Mouse (Mus musculus): Measurements from ENCODE around the gene Nfya. TPM values are rescaled to one million over a fixed set of nuclear protein-coding genes. Genes with fewer than 3 reads are reported as not detected.

Gene Nfya
- polyA plus RNA-seq, 1 experiment from 2014 or later, result 9.0 TPM

DNA sequence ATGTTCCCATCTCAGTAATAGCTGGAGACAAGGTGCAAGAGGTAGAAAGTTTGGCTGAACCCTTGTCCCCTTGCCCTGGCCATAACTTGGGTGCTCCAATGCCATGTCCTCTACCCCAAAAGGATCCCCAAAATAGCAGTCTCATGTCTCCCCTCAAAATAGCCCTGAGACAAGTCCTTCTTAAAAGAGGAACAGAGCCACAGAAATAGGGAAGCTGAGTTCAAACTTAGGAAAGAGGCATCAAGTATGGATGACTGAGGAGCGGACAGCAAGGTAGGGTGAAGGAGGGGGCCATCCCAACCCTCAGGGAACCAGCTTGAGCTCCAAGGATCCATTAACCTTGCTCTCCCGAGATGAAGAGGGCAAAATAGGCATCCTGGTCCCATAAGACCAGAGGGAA is 62.4 kb downstream of the Nfya start:
- WGBS, result 79% methylated on average over 2 of the region's 2 CpGs
- no peak overlapping the region for H3K4me2 ChIP-seq (ENCODE audit: low read depth, low read length)
- H3K27ac ChIP-seq (ENCODE audit: low read length), result no peak overlapping the region

DNA sequence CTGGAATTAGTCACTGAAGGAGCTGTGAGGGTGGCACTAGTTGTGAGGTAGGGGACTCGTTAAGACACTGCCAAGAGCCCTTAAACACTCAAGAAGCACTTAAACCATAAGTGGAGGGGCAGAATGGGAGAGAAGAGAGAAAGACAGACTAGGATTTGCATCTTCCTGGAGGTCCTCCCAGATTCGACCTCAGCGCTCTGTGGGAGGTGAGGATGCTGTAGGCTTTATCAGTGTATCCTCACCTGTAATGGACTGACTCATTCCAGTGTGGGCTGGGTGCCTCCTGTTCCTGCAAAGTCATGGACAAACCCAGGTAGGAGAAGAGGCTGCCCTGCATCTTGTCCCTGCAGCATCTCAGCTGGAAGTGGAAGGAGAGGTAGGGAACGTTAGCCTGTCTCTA is 62.9 kb downstream of the Nfya start:
- 61% methylated on average over 4 of the region's 4 CpGs for WGBS
- no peak overlapping the region for H3K4me2 ChIP-seq (ENCODE audit: low read depth, low read length)
- no peak overlapping the region for H3K4me3 ChIP-seq (ENCODE audit: low read length)
- H3K36me3 ChIP-seq (ENCODE audit: control insufficient read depth, insufficient read depth), result no peaks in the 10 kb centered on the region
- H3K4me1 ChIP-seq (ENCODE audit: control insufficient read depth, insufficient read depth, low read length), result no peaks in the 10 kb centered on the region
- no peaks in the 10 kb centered on the region for H3K27me3 ChIP-seq (ENCODE audit: control insufficient read depth, insufficient read depth, low read length)
- no peak overlapping the region for H3K9ac ChIP-seq (ENCODE audit: low read length)
- no peak overlapping the region for H3K27ac ChIP-seq (ENCODE audit: low read length)
- no peak for ATAC-seq (replicated peaks; ENCODE audit: extremely low read depth, insufficient read depth, low FRiP score)
- H3K9me3 ChIP-seq (replicated peaks; ENCODE audit: control insufficient read depth, low read length), result no peaks in the 10 kb centered on the region

More for the DNA sequence above, 62.4 kb downstream of the Nfya start:
- H3K36me3 ChIP-seq (ENCODE audit: control insufficient read depth, insufficient read depth), result no peaks in the 10 kb centered on the region
- no peaks in the 10 kb centered on the region for H3K4me1 ChIP-seq (ENCODE audit: control insufficient read depth, insufficient read depth, low read length)
- ATAC-seq (replicated peaks; ENCODE audit: extremely low read depth, insufficient read depth, low FRiP score), result no peak
- no peaks in the 10 kb centered on the region for H3K9me3 ChIP-seq (replicated peaks; ENCODE audit: control insufficient read depth, low read length)
- H3K9ac ChIP-seq (ENCODE audit: low read length), result no peak overlapping the region
- H3K4me3 ChIP-seq (ENCODE audit: low read length), result no peak overlapping the region
- H3K27me3 ChIP-seq (ENCODE audit: control insufficient read depth, insufficient read depth, low read length), result no peaks in the 10 kb centered on the region

DNA sequence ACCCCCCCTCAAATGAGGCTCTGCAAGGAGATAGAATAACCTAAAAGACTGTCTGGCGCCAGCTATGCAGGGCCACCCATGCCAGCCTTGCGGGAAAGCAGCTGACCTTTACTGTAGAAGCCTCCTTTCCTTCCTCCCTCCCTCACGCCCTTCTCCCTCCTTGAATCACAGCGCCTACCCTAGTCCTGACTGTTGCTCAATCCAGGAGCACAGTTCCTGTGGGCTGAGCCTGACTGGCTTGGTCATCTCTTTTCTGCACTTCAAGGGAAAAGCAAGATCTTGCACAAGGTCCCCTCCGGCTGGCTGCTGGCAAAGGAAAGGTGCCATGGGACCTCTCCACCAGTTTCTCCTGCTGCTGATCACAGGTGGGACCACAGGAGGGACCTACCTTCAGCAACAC is 63.5 kb downstream of the Nfya start, which contains the start of gene Trem2:
TSS of gene Trem2 (plus strand) at position 171 of the 400 bp plus-strand sequence.
- WGBS, result 66% methylated on average over 5 of the region's 5 CpGs
- no peaks in the 10 kb centered on the region for H3K27me3 ChIP-seq (ENCODE audit: control insufficient read depth, insufficient read depth, low read length)
- H3K4me3 ChIP-seq (ENCODE audit: low read length), result no peak within 1 kb of the TSS
- no peaks in the 10 kb centered on the region for H3K4me1 ChIP-seq (ENCODE audit: control insufficient read depth, insufficient read depth, low read length)
- no peak for ATAC-seq (replicated peaks; ENCODE audit: extremely low read depth, insufficient read depth, low FRiP score)
- H3K27ac ChIP-seq (ENCODE audit: low read length), result no peak within 1 kb of the TSS
- no peak within 1 kb of the TSS for H3K4me2 ChIP-seq (ENCODE audit: low read depth, low read length)
- H3K36me3 ChIP-seq (ENCODE audit: control insufficient read depth, insufficient read depth), result no peaks in the 10 kb centered on the region
- no peak within 1 kb of the TSS for H3K9ac ChIP-seq (ENCODE audit: low read length)
- H3K9me3 ChIP-seq (replicated peaks; ENCODE audit: control insufficient read depth, low read length), result no peaks in the 10 kb centered on the region

DNA sequence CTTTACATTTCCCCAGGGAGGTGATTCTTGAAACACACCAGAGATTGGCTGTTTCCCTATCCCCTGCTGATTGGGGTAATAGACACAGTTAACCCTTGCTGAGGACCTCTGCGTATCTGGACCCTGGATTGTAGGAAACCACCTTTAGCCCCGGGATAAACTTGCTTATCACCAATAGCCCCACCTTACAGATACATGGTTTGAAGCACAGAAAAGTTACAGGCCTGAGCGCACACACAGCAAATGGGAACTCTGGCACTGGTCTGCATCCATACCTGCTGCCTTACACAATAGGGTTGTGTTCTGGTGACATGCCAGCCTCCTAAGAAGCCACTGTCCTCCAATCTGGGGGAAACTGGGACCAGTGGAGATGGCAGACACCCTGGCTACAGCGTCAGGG is 63.9 kb downstream of the Nfya start:
- Histone ChIP-seq H3K9me3 (replicated peaks; ENCODE audit: control insufficient read depth, low read length) (no peaks in the 10 kb centered on the region), H3K27me3 (ENCODE audit: control insufficient read depth, insufficient read depth, low read length) (no peaks in the 10 kb centered on the region), H3K4me2 (ENCODE audit: low read depth, low read length) (no peak overlapping the region), H3K9ac (ENCODE audit: low read length) (no peak overlapping the region), H3K4me1 (ENCODE audit: control insufficient read depth, insufficient read depth, low read length) (no peaks in the 10 kb centered on the region), H3K27ac (ENCODE audit: low read length) (no peak overlapping the region), H3K4me3 (ENCODE audit: low read length) (no peak overlapping the region), H3K36me3 (ENCODE audit: control insufficient read depth, insufficient read depth) (no peaks in the 10 kb centered on the region)
- ATAC-seq (replicated peaks; ENCODE audit: extremely low read depth, insufficient read depth, low FRiP score), result no peak
- WGBS, result 74% methylated on average over 4 of the region's 4 CpGs

DNA sequence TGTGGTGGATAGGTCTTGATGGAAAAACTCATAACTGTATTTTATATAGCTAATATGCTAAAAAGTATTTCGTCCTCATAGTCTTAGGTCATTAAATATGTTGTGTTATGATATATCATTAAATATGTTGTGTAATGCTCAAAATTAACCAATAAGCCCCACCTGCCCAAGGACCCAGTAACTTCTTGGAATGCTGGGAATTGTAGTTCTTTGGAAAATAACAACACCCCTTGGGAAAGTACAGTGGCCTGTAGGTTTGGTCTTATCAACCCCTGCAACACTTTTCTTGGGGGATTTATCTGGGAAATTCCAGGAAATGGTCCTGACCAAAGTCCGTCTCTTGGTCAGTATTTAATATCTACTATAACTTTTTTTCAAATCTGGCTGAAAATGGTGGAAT is 66.6 kb downstream of the Nfya start:
- Histone ChIP-seq H3K27ac (ENCODE audit: low read length) (no peak overlapping the region), H3K4me3 (ENCODE audit: low read length) (no peak overlapping the region), H3K9me3 (replicated peaks; ENCODE audit: control insufficient read depth, low read length) (no peaks in the 10 kb centered on the region), H3K4me1 (ENCODE audit: control insufficient read depth, insufficient read depth, low read length) (no peaks in the 10 kb centered on the region), H3K9ac (ENCODE audit: low read length) (no peak overlapping the region), H3K36me3 (ENCODE audit: control insufficient read depth, insufficient read depth) (no peaks in the 10 kb centered on the region), H3K4me2 (ENCODE audit: low read depth, low read length) (no peak overlapping the region), H3K27me3 (ENCODE audit: control insufficient read depth, insufficient read depth, low read length) (no peaks in the 10 kb centered on the region)
- WGBS, result 68% methylated on average over 2 of the region's 2 CpGs
- no peak for ATAC-seq (replicated peaks; ENCODE audit: extremely low read depth, insufficient read depth, low FRiP score)

DNA sequence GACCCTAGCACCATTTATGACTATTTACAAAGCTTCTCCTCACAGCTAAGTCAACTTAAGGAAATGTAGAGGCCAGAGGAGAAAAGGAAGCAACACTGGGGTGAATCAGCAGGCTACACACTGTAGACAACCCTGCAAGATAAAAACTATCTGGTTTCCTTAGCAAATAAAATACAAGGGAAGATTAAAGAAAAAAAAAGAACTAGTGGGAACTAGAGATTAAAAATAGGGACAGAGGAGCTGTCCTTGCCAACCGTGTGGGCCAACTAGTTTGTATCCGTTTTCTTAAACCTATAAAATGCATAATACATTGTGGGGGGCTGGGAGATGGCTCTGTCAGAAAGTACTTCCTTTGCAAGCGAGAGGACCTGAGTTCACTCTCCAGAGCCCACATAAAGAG is 67.8 kb downstream of the Nfya start:
- ATAC-seq (replicated peaks; ENCODE audit: extremely low read depth, insufficient read depth, low FRiP score), result no peak
- no peaks in the 10 kb centered on the region for H3K36me3 ChIP-seq (ENCODE audit: control insufficient read depth, insufficient read depth)
- no peak overlapping the region for H3K9ac ChIP-seq (ENCODE audit: low read length)
- H3K4me1 ChIP-seq (ENCODE audit: control insufficient read depth, insufficient read depth, low read length), result no peaks in the 10 kb centered on the region
- no peak overlapping the region for H3K4me2 ChIP-seq (ENCODE audit: low read depth, low read length)
- no peak overlapping the region for H3K4me3 ChIP-seq (ENCODE audit: low read length)
- WGBS, result 56% methylated on average over 3 of the region's 3 CpGs
- H3K27me3 ChIP-seq (ENCODE audit: control insufficient read depth, insufficient read depth, low read length), result no peaks in the 10 kb centered on the region
- H3K27ac ChIP-seq (ENCODE audit: low read length), result no peak overlapping the region
- no peaks in the 10 kb centered on the region for H3K9me3 ChIP-seq (replicated peaks; ENCODE audit: control insufficient read depth, low read length)

DNA sequence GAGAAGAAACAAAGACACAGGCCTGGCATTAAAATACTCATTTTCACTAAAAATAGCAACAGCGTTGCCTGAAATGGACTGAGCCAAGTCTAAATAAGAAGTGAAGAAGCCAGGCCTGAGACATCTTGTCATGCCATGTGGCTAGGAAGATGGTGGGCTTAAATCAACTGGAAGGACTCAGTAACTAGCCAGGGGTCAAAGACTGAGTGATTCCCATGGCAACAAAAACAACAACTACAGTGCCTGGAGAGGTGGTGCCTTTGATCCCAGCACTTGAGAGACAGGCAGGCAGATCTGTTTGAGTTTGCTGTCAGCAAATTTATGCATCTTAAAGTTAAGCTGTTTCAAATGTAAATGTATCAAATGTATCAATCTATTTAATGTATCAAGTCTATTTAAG is 69.4 kb downstream of the Nfya start:
- ATAC-seq (replicated peaks; ENCODE audit: extremely low read depth, insufficient read depth, low FRiP score), result no peak
- Histone ChIP-seq H3K9ac (ENCODE audit: low read length) (no peak overlapping the region), H3K36me3 (ENCODE audit: control insufficient read depth, insufficient read depth) (no peaks in the 10 kb centered on the region), H3K4me3 (ENCODE audit: low read length) (no peak overlapping the region), H3K27me3 (ENCODE audit: control insufficient read depth, insufficient read depth, low read length) (no peaks in the 10 kb centered on the region), H3K27ac (ENCODE audit: low read length) (no peak overlapping the region), H3K9me3 (replicated peaks; ENCODE audit: control insufficient read depth, low read length) (no peaks in the 10 kb centered on the region), H3K4me1 (ENCODE audit: control insufficient read depth, insufficient read depth, low read length) (0 out of 2 replicates have a peak, but pooled peaks cover 2% of the 10 kb centered on the region), H3K4me2 (ENCODE audit: low read depth, low read length) (no peak overlapping the region)
- 65% methylated on average over 1 of the region's 1 CpGs for WGBS

Other genes starting within 250 kb of the Nfya start
- gene A530064D06Rik, start 242.6 kb downstream of the Nfya start, polyA plus RNA-seq (2015; fragmentation: Nextera tagmentation; extraction: Ambion mirVana), result 0.17 and 0.44 TPM in 2 replicates
- gene Trem1, start 177.1 kb downstream of the Nfya start, polyA plus RNA-seq (2015; fragmentation: Nextera tagmentation; extraction: Ambion mirVana), result 0.08 and 0.11 TPM in 2 replicates
- gene Trem3, start 162.1 kb downstream of the Nfya start, polyA plus RNA-seq (2015; fragmentation: Nextera tagmentation; extraction: Ambion mirVana), result 0.30 TPM in 1 of 2 replicates, not detected in the other
- gene Treml4, start 145.6 kb downstream of the Nfya start, polyA plus RNA-seq (2015; fragmentation: Nextera tagmentation; extraction: Ambion mirVana), result 0.11 and 0.21 TPM in 2 replicates
- 0.59 and 1.5 TPM in 2 replicates for gene Treml2, start 110.4 kb downstream of the Nfya start, polyA plus RNA-seq (2015; fragmentation: Nextera tagmentation; extraction: Ambion mirVana)
- 0.31 and 0.37 TPM in 2 replicates for gene B430306N03Rik, start 93.8 kb downstream of the Nfya start, polyA plus RNA-seq (2015; fragmentation: Nextera tagmentation; extraction: Ambion mirVana)
- gene Trem2, start 63.5 kb downstream of the Nfya start, polyA plus RNA-seq (2015; fragmentation: Nextera tagmentation; extraction: Ambion mirVana), result 2.3 and 2.9 TPM in 2 replicates
- gene Treml1, start 50.0 kb downstream of the Nfya start, polyA plus RNA-seq (2015; fragmentation: Nextera tagmentation; extraction: Ambion mirVana), result 1.1 and 1.9 TPM in 2 replicates
- 40.9 and 44.4 TPM in 2 replicates for gene Oard1, start 108 bp upstream of the Nfya start, polyA plus RNA-seq (2015; fragmentation: Nextera tagmentation; extraction: Ambion mirVana)
- gene Apobec2, start 23.0 kb upstream of the Nfya start, polyA plus RNA-seq (2015; fragmentation: Nextera tagmentation; extraction: Ambion mirVana), result 207 and 218 TPM in 2 replicates
- 4.6 and 6.1 TPM in 2 replicates for gene Tspo2, start 41.6 kb upstream of the Nfya start, polyA plus RNA-seq (2015; fragmentation: Nextera tagmentation; extraction: Ambion mirVana)
- 0.75 and 2.0 TPM in 2 replicates for gene Unc5cl, start 45.0 kb upstream of the Nfya start, polyA plus RNA-seq (2015; fragmentation: Nextera tagmentation; extraction: Ambion mirVana)

Measured in heart, embryonic 16.5 days (tissue).